Mouse (Mus musculus) kidney, adult 2 months (tissue): ENCODE measurements around the gene Syt1. TPM values are rescaled to one million over a fixed set of nuclear protein-coding genes. Genes with fewer than 3 reads are reported as not detected.

ENCODE experiments used
- DNase-seq: peaks from one replicate; pipeline ENCODE4 v3.0.0; 2021
- H3K27ac ChIP-seq: fragments of 200-500 bp; 2 replicates; pipeline ENCODE4 v1.5.1; 2012; ENCODE audit warnings: low read depth, low read length, control low read depth, inconsistent platforms; ENCODE audit not compliant: insufficient read depth
- H3K27me3 ChIP-seq: fragments of 200-500 bp; replicated peaks from 2 replicates; pipeline ENCODE4 v1.6.1; 2012; ENCODE audit warnings: mild to moderate bottlenecking, moderate library complexity, low read length, inconsistent platforms; ENCODE audit not compliant: control insufficient read depth, insufficient read depth
- H3K36me3 ChIP-seq: fragments of 200-500 bp; 2 replicates; pipeline ENCODE4 v1.6.1; 2012; ENCODE audit warnings: mild to moderate bottlenecking, moderate library complexity, low read length, inconsistent platforms; ENCODE audit not compliant: control insufficient read depth, insufficient read depth
- H3K4me1 ChIP-seq: fragments of 200-500 bp; 2 replicates; pipeline ENCODE4 v1.6.1; 2011; ENCODE audit warnings: low read length; ENCODE audit not compliant: control insufficient read depth, insufficient read depth
- H3K4me3 ChIP-seq: fragments of 200-500 bp; 2 replicates; pipeline ENCODE4 v1.5.1; 2011; ENCODE audit warnings: mild to moderate bottlenecking, low read depth, low read length, control low read depth; ENCODE audit not compliant: insufficient read depth
- CTCF ChIP-seq: fragments of 200-500 bp; conservative IDR thresholded peaks from 2 replicates; pipeline ENCODE4 v1.5.1; 2011; ENCODE audit warnings: low read depth, mild to moderate bottlenecking, control low read depth, low read length, moderate library complexity, mixed read lengths; ENCODE audit not compliant: insufficient read depth, insufficient read length
- POLR2A ChIP-seq: fragments of 200-500 bp; IDR thresholded peaks from one replicate; pipeline ENCODE4 v1.6.1; 2011; ENCODE audit warnings: low read depth, low read length, control low read depth
- WGBS: fragments of 180-500 bp; shearing (Covaris S2); methylation state at CpG from one replicate; pipeline ENCODE4 v1.1.7; 2018; 5-methylcytosine and 5-hydroxymethylcytosine counted together
- polyA plus RNA-seq: library from polyadenylated mRNA; depleted of rRNA; stranded (reverse); fragments of >200 nt; gene quantifications from 2 replicates; pipeline ENCODE4 v1.2.3, GENCODE M21; 2012

The Syt1 gene
- polyA plus RNA-seq, 1 experiment = 1.0 TPM

DNA sequence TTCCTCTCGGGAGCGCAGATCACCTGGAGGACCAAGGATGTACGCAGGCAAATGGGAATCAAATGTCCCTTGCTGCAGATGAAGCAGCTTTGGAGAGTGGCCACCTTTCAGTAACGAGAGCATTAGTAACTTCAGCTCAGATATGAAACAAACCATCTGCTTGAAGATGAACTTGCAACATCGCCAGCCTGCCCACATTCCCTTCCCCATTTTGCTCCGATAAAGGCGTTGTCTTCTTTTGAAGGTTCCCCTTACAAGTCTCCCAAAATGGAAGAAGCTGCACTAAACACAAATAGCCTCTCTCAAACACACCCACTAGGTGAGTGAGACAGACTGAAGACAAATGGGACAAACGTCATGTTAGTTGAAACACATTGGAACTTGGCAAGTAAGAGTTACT, 559.3 kb downstream of the Syt1 start:
- Histone ChIP-seq H3K4me3 (no peak overlapping the region), H3K4me1 (peaks cover 9% of the 10 kb centered on the region), H3K36me3 (no peaks in the 10 kb centered on the region), H3K27me3 (no peaks in the 10 kb centered on the region), H3K27ac (no peak overlapping the region)
- 93% methylated on average over 8 of the region's 8 CpGs for WGBS
- no peak for TF ChIP-seq CTCF
- no peak for TF ChIP-seq POLR2A
- no peak for DNase-seq

DNA sequence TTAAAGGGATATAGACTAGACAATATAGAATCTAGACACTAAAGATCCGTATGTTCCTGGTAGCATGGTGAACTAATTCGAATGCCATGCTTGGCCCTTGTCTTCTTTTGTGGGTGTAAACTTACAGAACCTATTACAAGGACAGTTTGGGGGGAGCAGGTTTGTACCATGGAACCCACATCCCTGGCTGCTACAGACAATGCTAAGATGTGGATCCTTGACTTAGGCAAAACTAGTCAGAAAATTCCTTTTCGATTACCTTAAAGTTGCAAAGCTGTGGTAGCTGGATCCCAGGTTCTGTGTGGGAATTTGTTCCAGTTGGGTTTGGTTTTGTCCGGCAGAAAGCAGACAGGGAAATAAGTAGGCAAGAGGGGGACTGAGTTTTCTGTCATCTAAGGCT, 560.4 kb downstream of the Syt1 start:
- WGBS = 98% methylated on average over 4 of the region's 4 CpGs
- DNase-seq = no peak
- Histone ChIP-seq H3K4me1 (peaks cover 12% of the 10 kb centered on the region), H3K36me3 (no peaks in the 10 kb centered on the region), H3K27me3 (no peaks in the 10 kb centered on the region), H3K4me3 (no peak overlapping the region), H3K27ac (no peak overlapping the region)
- TF ChIP-seq CTCF (no peak), POLR2A (no peak)

GRCm38 (mm10) chr10:108448421-108448820, 562.4 kb downstream of the Syt1 start:
- peaks cover 23% of the 10 kb centered on the region for H3K4me1 ChIP-seq
- WGBS = 81% methylated on average over 11 of the region's 11 CpGs
- H3K27me3 ChIP-seq = no peaks in the 10 kb centered on the region
- H3K36me3 ChIP-seq = no peaks in the 10 kb centered on the region
- H3K4me3 ChIP-seq = no peak overlapping the region
- TF ChIP-seq POLR2A = no peak
- TF ChIP-seq CTCF = 0 out of 2 replicates have a peak, but pooled peaks have one; percentile 3
- DNase-seq = no peak
- no peak overlapping the region for H3K27ac ChIP-seq
